Mouse (Mus musculus) heart, embryonic 14.5 days (tissue): ENCODE measurements around the gene Olfr98. TPM values are rescaled to one million over a fixed set of nuclear protein-coding genes. Genes with fewer than 3 reads are reported as not detected.

Experiments
- ATAC-seq: fragments of 200-750 bp; cut with Nextera tagmentation; 2 replicates; pipeline ENCODE4 v1.8.0; 2017; ENCODE audit warnings: low read depth, moderate TSS enrichment; ENCODE audit not compliant: insufficient number of reproducible peaks, insufficient read depth, low FRiP score
- H3K27ac ChIP-seq, 2 experiments: fragments of 200-500 bp in 1 of 2; fragments of 300-500 bp in 1 of 2; sonication (generic) in 1 of 2; replicated peaks in 1 of 2; 2 replicates each; pipeline ENCODE4 v1.5.1; 2012 to 2014; ENCODE audit warnings: low read depth in 2 of 2, low read length in 2 of 2, control low read depth in 1 of 2, mild to moderate bottlenecking in 1 of 2, mixed read lengths in 1 of 2; ENCODE audit not compliant: control insufficient read depth in 1 of 2, insufficient read depth in 1 of 2
- H3K27me3 ChIP-seq: fragments of 300-500 bp; sonication (generic); 2 replicates; pipeline ENCODE4 v1.6.1; 2014; ENCODE audit warnings: mild to moderate bottlenecking, low read length, control low read depth; ENCODE audit not compliant: control insufficient read depth, insufficient read depth
- H3K36me3 ChIP-seq: fragments of 300-500 bp; sonication (generic); 2 replicates; pipeline ENCODE4 v1.6.1; 2014; ENCODE audit warnings: mild to moderate bottlenecking, control low read depth, low read length, mixed read lengths; ENCODE audit not compliant: control insufficient read depth, insufficient read depth
- H3K4me1 ChIP-seq, 2 experiments: fragments of 200-500 bp in 1 of 2; fragments of 300-500 bp in 1 of 2; sonication (generic) in 1 of 2; 2 replicates each; pipeline ENCODE4 v1.6.1; 2012 to 2014; ENCODE audit warnings: low read length in 2 of 2, control low read depth in 1 of 2, mixed read lengths in 1 of 2; ENCODE audit not compliant: control insufficient read depth in 2 of 2, insufficient read depth in 2 of 2
- H3K4me2 ChIP-seq: fragments of 300-500 bp; sonication (generic); 2 replicates; pipeline ENCODE4 v1.6.1; 2014; ENCODE audit warnings: mild to moderate bottlenecking, low read length
- H3K4me3 ChIP-seq, 2 experiments: fragments of 200-500 bp in 1 of 2; fragments of 300-500 bp in 1 of 2; sonication (generic) in 1 of 2; 2 replicates each; pipeline ENCODE4 v1.5.1; 2012 to 2014; ENCODE audit warnings: low read length in 2 of 2, mild to moderate bottlenecking in 2 of 2, control low read depth in 1 of 2, low read depth in 1 of 2, moderate library complexity in 1 of 2; ENCODE audit not compliant: control insufficient read depth in 1 of 2, insufficient read depth in 1 of 2
- H3K9ac ChIP-seq: fragments of 300-500 bp; sonication (generic); 2 replicates; pipeline ENCODE4 v1.6.1; 2014; ENCODE audit warnings: mild to moderate bottlenecking, low read length
- H3K9me3 ChIP-seq: fragments of 300-500 bp; sonication (generic); 2 replicates; pipeline ENCODE4 v1.6.1; 2016; ENCODE audit warnings: low read length, control low read depth; ENCODE audit not compliant: control insufficient read depth
- WGBS: fragments of 180-500 bp; shearing (Covaris S2); extraction: QIAGEN DNeasy Blood & Tissue Kit; methylation state at CpG from one replicate; pipeline ENCODE4 v1.1.7; 2014; 5-methylcytosine and 5-hydroxymethylcytosine counted together
- polyA plus RNA-seq: library from polyadenylated mRNA; unstranded; fragments of >200 nt; fragmentation: Nextera tagmentation; extraction: Ambion mirVana; gene quantifications from 2 replicates; pipeline ENCODE4 v1.2.1, GENCODE M21; 2014

Gene Olfr98
- not detected in 2 replicates for polyA plus RNA-seq

- ATAC-seq, result no peak
- 59% methylated on average over 1 of the region's 1 CpGs for WGBS
- no peak within 1 kb of the TSS for H3K9ac ChIP-seq
These were observed at the start of gene Olfr98 for GRCm38 (mm10) chr17:37263626-37264025. Olfr98 (minus strand) TSS chr17:37263749.

GRCm38 (mm10) chr17:37310146-37310699 is 46.7 kb upstream of the Olfr98 start:
- Histone ChIP-seq H3K4me3 (no peak overlapping the region), H3K9ac (no peak overlapping the region), H3K4me1 (no peaks in the 10 kb centered on the region), H3K36me3 (no peaks in the 10 kb centered on the region), H3K27ac (no peak overlapping the region), H3K27me3 (no peaks in the 10 kb centered on the region), H3K9me3 (no peaks in the 10 kb centered on the region), H3K4me2 (no peak overlapping the region)
- WGBS, result 47% methylated on average over 2 of the region's 2 CpGs
- ATAC-seq, result no peak

More at GRCm38 (mm10) chr17:37263626-37264025, at the start of gene Olfr98:
- no peak within 1 kb of the TSS for H3K27ac ChIP-seq
- no peaks in the 10 kb centered on the region for H3K4me1 ChIP-seq
- H3K4me2 ChIP-seq, result no peak within 1 kb of the TSS
- no peak within 1 kb of the TSS for H3K4me3 ChIP-seq
- no peaks in the 10 kb centered on the region for H3K36me3 ChIP-seq
- no peaks in the 10 kb centered on the region for H3K9me3 ChIP-seq
- H3K27me3 ChIP-seq, result no peaks in the 10 kb centered on the region

GRCm38 (mm10) chr17:37308483-37308882 is 44.9 kb upstream of the Olfr98 start:
- no peaks in the 10 kb centered on the region for H3K27me3 ChIP-seq
- no peak overlapping the region for H3K27ac ChIP-seq
- no peak overlapping the region for H3K4me3 ChIP-seq
- H3K4me1 ChIP-seq, result no peaks in the 10 kb centered on the region
- 35% methylated on average over 4 of the region's 4 CpGs for WGBS
- no peaks in the 10 kb centered on the region for H3K36me3 ChIP-seq
- H3K9me3 ChIP-seq, result no peaks in the 10 kb centered on the region
- no peak for ATAC-seq
- H3K4me2 ChIP-seq, result no peak overlapping the region
- no peak overlapping the region for H3K9ac ChIP-seq

- no peak for ATAC-seq
- Histone ChIP-seq H3K9me3 (no peaks in the 10 kb centered on the region), H3K4me3 (no peak within 1 kb of the TSS), H3K27me3 (no peaks in the 10 kb centered on the region), H3K4me2 (no peak within 1 kb of the TSS), H3K9ac (no peak within 1 kb of the TSS), H3K27ac (no peak within 1 kb of the TSS), H3K36me3 (no peaks in the 10 kb centered on the region), H3K4me1 (no peaks in the 10 kb centered on the region)
- WGBS, result 66% methylated on average over 4 of the region's 4 CpGs
These were observed 40.7 kb upstream of the Olfr98 start, which contains the start of gene Olfr101 for GRCm38 (mm10) chr17:37304213-37304612. Olfr101 (minus strand) TSS chr17:37304313.

- ATAC-seq, result no peak
- Histone ChIP-seq H3K27ac (no peak within 1 kb of the TSS), H3K4me3 (no peak within 1 kb of the TSS), H3K9me3 (no peaks in the 10 kb centered on the region), H3K36me3 (no peaks in the 10 kb centered on the region), H3K27me3 (no peaks in the 10 kb centered on the region), H3K4me1 (no peaks in the 10 kb centered on the region), H3K4me2 (no peak within 1 kb of the TSS), H3K9ac (no peak within 1 kb of the TSS)
- WGBS, result 50% methylated on average over 1 of the region's 1 CpGs
These were observed 19.8 kb upstream of the Olfr98 start, which contains the start of gene Olfr99 for GRCm38 (mm10) chr17:37283360-37283759. Olfr99 (minus strand) TSS chr17:37283460.

GRCm38 (mm10) chr17:37280331-37280730 is 16.8 kb upstream of the Olfr98 start:
- Histone ChIP-seq H3K4me2 (no peak overlapping the region), H3K27ac (no peak overlapping the region)
- 70% methylated on average over 1 of the region's 1 CpGs for WGBS

GRCm38 (mm10) chr17:37276573-37276972 is 13.0 kb upstream of the Olfr98 start:
- Histone ChIP-seq H3K36me3 (no peaks in the 10 kb centered on the region), H3K9me3 (no peaks in the 10 kb centered on the region), H3K4me2 (no peak overlapping the region), H3K9ac (no peak overlapping the region), H3K4me1 (no peaks in the 10 kb centered on the region), H3K27ac (no peak overlapping the region), H3K4me3 (no peak overlapping the region), H3K27me3 (no peaks in the 10 kb centered on the region)
- no peak for ATAC-seq

More at GRCm38 (mm10) chr17:37280331-37280730, 16.8 kb upstream of the Olfr98 start:
- no peaks in the 10 kb centered on the region for H3K9me3 ChIP-seq
- no peaks in the 10 kb centered on the region for H3K27me3 ChIP-seq
- ATAC-seq, result no peak
- H3K4me3 ChIP-seq, result no peak overlapping the region
- H3K36me3 ChIP-seq, result no peaks in the 10 kb centered on the region
- no peak overlapping the region for H3K9ac ChIP-seq
- no peaks in the 10 kb centered on the region for H3K4me1 ChIP-seq
